Mouse (Mus musculus) adrenal gland, adult 18-20 months (tissue): ENCODE measurements around the gene Tmem200b. TPM values are rescaled to one million over a fixed set of nuclear protein-coding genes. Genes with fewer than 3 reads are reported as not detected.

Source experiments
- DNase-seq, 2 experiments: peaks; one replicate each; pipeline ENCODE4 v3.0.0; 2021 to 2022; ENCODE audit warnings: low spot score in 2 of 2
- total RNA-seq, 2 experiments: library from RNA; stranded (reverse); gene quantifications; 1 replicate in 1 of 2; 2 replicates in 1 of 2; pipeline ENCODE4 v1.2.3; 2021

Tmem200b gene
- total RNA-seq, 2 experiments from 2014 or later: 6.2 to 11.5 TPM

- peak in 1 of 2 experiments; percentile 31 for DNase-seq
Measured at GRCm38 (mm10) chr4:131907912-131908311, 13.7 kb upstream of the Tmem200b start.

- no peak for DNase-seq
Measured at GRCm38 (mm10) chr4:131910237-131910994, 11.2 kb upstream of the Tmem200b start.

GRCm38 (mm10) chr4:131911521-131911920 lies 10.1 kb upstream of the Tmem200b start:
- no peak for DNase-seq

- no peak for DNase-seq
Measured at GRCm38 (mm10) chr4:131913526-131913925, 8.0 kb upstream of the Tmem200b start.

- DNase-seq: no peak
Measured at GRCm38 (mm10) chr4:131914046-131914643, 7.4 kb upstream of the Tmem200b start.

GRCm38 (mm10) chr4:131914891-131915469 lies 6.6 kb upstream of the Tmem200b start:
- no peak for DNase-seq

- no peak for DNase-seq
Measured at GRCm38 (mm10) chr4:131915821-131916328, 5.7 kb upstream of the Tmem200b start.

GRCm38 (mm10) chr4:131916425-131916824 lies 5.1 kb upstream of the Tmem200b start:
- DNase-seq: peak; percentile 79 to 87

- no peak for DNase-seq
Measured at GRCm38 (mm10) chr4:131917010-131917555, 4.5 kb upstream of the Tmem200b start.

- no peak for DNase-seq
Measured at GRCm38 (mm10) chr4:131918026-131918533, 3.5 kb upstream of the Tmem200b start.

- DNase-seq: peak in 1 of 2 experiments; percentile 28
Measured at GRCm38 (mm10) chr4:131918711-131919500, 2.7 kb upstream of the Tmem200b start.

- no peak for DNase-seq
Measured at GRCm38 (mm10) chr4:131919506-131920140, 1.9 kb upstream of the Tmem200b start.

GRCm38 (mm10) chr4:131920141-131920594 lies 1.4 kb upstream of the Tmem200b start:
- DNase-seq: peak in 1 of 2 experiments; percentile 42

GRCm38 (mm10) chr4:131920595-131921351 lies 798 bp upstream of the Tmem200b start:
- DNase-seq: peak; percentile 70 to 71

GRCm38 (mm10) chr4:131922404-131922803 lies 833 bp downstream of the Tmem200b start:
- DNase-seq: no peak

GRCm38 (mm10) chr4:131924096-131924810 lies 2.7 kb downstream of the Tmem200b start:
- no peak for DNase-seq

GRCm38 (mm10) chr4:131929146-131929545 lies 7.6 kb downstream of the Tmem200b start:
- no peak for DNase-seq

- no peak for DNase-seq
Measured at GRCm38 (mm10) chr4:131939459-131939858, 17.9 kb downstream of the Tmem200b start.

- DNase-seq: no peak
Measured at GRCm38 (mm10) chr4:131940846-131941245, 19.3 kb downstream of the Tmem200b start.
